Mouse (Mus musculus) frontal cortex, postnatal 10 days (tissue): ENCODE results near the gene Dnajc6.

Experiments
- DNase-seq, 2 experiments: peaks; one replicate each; pipeline ENCODE4 v3.0.0; 2022; ENCODE audit warnings: low spot score in 2 of 2, mixed read lengths in 1 of 2

Dnajc6 gene

GRCm38 (mm10) chr4:101640631-101641030 lies 144.2 kb downstream of the Dnajc6 start:
- no peak for DNase-seq

GRCm38 (mm10) chr4:101642708-101643107 lies 146.3 kb downstream of the Dnajc6 start:
- no peak for DNase-seq

- DNase-seq: no peak
Measured at GRCm38 (mm10) chr4:101643216-101643615, 146.8 kb downstream of the Dnajc6 start.

GRCm38 (mm10) chr4:101646857-101647195 lies 150.4 kb downstream of the Dnajc6 start:
- DNase-seq: no peak

GRCm38 (mm10) chr4:101647196-101647905 lies 150.9 kb downstream of the Dnajc6 start, which contains the start of gene Leprot:
Leprot (plus strand) TSS chr4:101647718.
- DNase-seq: peak; percentile 100

- no peak for DNase-seq
Measured at GRCm38 (mm10) chr4:101647976-101648642, 151.7 kb downstream of the Dnajc6 start.

- no peak for DNase-seq
Measured at GRCm38 (mm10) chr4:101648745-101649144, 152.3 kb downstream of the Dnajc6 start.

GRCm38 (mm10) chr4:101650961-101651360 lies 154.5 kb downstream of the Dnajc6 start:
- no peak for DNase-seq

- no peak for DNase-seq
Measured at GRCm38 (mm10) chr4:101654256-101654655, 157.8 kb downstream of the Dnajc6 start.

GRCm38 (mm10) chr4:101654788-101655414 lies 158.5 kb downstream of the Dnajc6 start:
- no peak for DNase-seq

GRCm38 (mm10) chr4:101655415-101655790 lies 159.0 kb downstream of the Dnajc6 start:
- no peak for DNase-seq

- DNase-seq: no peak
Measured at GRCm38 (mm10) chr4:101656056-101656455, 159.6 kb downstream of the Dnajc6 start.

GRCm38 (mm10) chr4:101656956-101657570 lies 160.6 kb downstream of the Dnajc6 start:
- no peak for DNase-seq

GRCm38 (mm10) chr4:101664160-101664750 lies 167.8 kb downstream of the Dnajc6 start:
- no peak for DNase-seq

GRCm38 (mm10) chr4:101664766-101665165 lies 168.3 kb downstream of the Dnajc6 start:
- no peak for DNase-seq

GRCm38 (mm10) chr4:101669161-101669560 lies 172.7 kb downstream of the Dnajc6 start:
- no peak for DNase-seq

- DNase-seq: no peak
Measured at GRCm38 (mm10) chr4:101669811-101670210, 173.4 kb downstream of the Dnajc6 start.

- no peak for DNase-seq
Measured at GRCm38 (mm10) chr4:101674790-101675189, 178.3 kb downstream of the Dnajc6 start.

GRCm38 (mm10) chr4:101675726-101676125 lies 179.3 kb downstream of the Dnajc6 start:
- no peak for DNase-seq

- DNase-seq: no peak
Measured at GRCm38 (mm10) chr4:101682620-101683019, 186.2 kb downstream of the Dnajc6 start.

- DNase-seq: no peak
Measured at GRCm38 (mm10) chr4:101683086-101683485, 186.6 kb downstream of the Dnajc6 start.

GRCm38 (mm10) chr4:101684821-101685220 lies 188.4 kb downstream of the Dnajc6 start:
- no peak for DNase-seq
